Mouse (Mus musculus): ENCODE results near the gene P2ry12.
A peak's percentile ranks its signal among the peaks of the same experiment; 100 is the strongest.

P2ry12 gene

DNA sequence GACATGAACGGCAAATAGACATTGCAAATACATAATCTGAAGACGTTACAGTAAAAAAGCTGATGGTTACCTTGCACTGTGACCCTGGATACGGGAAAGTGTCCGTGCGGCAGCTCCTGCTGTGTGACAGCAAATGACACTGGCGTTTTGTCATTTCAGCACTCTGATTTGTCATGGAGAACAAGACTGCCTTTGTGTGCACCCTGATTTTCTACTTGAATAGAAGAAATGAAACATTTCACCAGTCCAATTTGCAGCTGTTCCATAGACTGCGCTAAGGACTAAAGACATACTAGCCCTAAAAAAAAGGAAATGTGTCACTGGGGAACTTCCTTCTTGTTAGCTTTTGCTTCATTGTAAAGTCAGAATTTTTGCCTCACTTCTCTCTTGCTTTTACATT is at the start of gene P2ry12:
Gene P2ry12 (minus strand): TSS at position 168 of the 400 bp plus-strand sequence.
- peak in 1 of 2 experiments; percentile 48 for DNase-seq (ENCODE audit: inconsistent age in 2 of 2, low spot score in 1 of 2)

DNA sequence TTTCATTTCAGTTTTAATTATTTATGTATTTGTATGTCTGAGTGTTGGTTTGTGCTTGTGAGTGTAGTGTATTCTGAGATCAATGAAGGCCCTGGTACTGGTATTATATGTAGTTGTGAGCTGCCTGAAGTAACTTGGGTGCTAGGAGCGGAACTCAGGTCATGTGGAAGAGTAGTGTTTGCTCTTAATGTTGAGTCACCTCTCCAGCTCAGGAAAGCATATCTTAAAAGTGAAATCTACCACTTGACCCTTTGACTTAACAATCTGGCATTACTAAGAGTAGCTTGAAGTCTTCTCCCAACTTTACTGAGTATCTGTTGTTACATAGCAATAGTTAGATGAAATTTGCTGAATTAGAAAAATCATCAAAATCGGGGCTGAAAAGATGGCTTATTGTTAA is 42.8 kb upstream of the P2ry12 start:
- no peak for DNase-seq (ENCODE audit: inconsistent age in 2 of 2, low spot score in 1 of 2)

GRCm38 (mm10) chr3:59304944-59305343 is 42.3 kb upstream of the P2ry12 start:
- no peak for DNase-seq (ENCODE audit: inconsistent age in 2 of 2, low spot score in 1 of 2)

DNA sequence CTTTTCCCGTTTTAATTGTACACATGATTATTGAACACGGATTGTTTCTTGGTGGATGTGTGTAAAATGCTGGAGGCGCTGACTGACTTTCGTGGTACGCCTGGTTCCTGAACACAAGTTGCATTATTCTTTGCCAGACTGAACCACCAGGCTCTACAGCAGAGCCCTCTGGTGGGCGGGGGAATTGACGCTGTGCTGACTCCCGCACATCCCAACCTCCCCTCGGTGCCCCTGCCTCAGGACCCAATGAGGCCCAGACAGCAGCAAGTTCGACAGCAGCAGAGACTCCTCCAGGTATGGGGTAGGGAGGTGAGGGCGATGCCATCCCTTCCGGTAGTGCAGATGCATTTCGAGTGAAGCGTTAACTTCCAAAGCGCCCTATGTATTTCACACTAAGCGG is 35.0 kb upstream of the P2ry12 start:
- no peak for DNase-seq (ENCODE audit: inconsistent age in 2 of 2, low spot score in 1 of 2)

- no peak for DNase-seq (ENCODE audit: inconsistent age in 2 of 2, low spot score in 1 of 2)
Measured at GRCm38 (mm10) chr3:59296563-59297130, 34.0 kb upstream of the P2ry12 start.

GRCm38 (mm10) chr3:59295699-59296562 is 33.3 kb upstream of the P2ry12 start:
- DNase-seq (ENCODE audit: inconsistent age in 2 of 2, low spot score in 1 of 2): no peak

DNA sequence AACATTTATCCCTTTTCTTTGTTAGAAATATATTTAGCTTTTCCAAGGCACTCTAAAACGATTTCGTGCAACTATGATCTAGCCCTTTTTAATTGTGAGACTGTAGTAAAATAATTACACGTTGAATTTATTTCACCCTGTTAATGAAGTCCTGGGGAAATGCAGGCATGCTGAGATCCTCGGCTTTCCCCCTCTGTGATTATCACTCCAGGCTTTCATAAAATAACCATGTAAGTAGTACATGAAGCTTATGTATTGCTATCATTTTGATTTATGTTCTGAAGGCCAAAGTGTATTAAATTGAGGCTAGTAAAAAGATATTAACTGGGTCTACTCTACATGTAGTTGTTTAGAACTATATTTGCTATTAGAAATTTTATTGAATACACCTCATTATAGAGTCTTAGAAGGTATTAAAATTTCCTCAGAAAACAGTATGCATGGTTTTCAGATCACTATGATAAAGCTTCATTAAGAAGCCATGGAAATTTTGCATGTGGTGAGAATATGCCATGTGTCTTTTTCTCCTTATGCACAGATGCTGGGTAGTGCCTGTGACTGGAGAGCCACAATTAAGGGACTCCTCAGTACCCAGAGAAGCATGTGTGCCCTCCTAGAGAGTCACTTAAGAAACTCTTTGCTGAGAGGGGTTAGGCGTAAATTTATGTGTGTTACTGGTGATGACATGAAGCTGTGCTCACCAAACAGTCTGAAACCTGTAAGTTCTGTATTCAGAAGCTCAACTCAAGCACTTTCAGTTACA is 30.9 kb upstream of the P2ry12 start:
- DNase-seq (ENCODE audit: inconsistent age in 2 of 2, low spot score in 1 of 2): no peak

DNA sequence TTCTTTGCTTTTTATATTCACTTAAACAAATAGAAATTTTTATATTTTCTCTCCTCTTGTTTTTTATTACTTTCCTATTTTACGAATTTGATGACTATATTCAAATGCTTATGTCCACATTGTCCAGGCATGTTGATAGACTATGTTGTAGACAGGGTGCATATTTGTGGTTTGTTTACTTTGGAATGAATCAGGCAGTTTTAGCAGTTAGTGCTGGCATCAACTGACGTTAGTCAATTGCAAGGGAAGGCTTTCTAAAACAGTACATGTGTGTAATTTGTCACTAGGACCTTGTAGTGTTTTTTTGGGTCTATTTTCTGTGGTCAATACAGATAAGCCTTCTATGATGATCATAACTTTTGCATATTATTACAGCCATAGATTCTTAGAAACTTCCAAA is 27.9 kb upstream of the P2ry12 start:
- no peak for DNase-seq (ENCODE audit: inconsistent age in 2 of 2, low spot score in 1 of 2)

DNA sequence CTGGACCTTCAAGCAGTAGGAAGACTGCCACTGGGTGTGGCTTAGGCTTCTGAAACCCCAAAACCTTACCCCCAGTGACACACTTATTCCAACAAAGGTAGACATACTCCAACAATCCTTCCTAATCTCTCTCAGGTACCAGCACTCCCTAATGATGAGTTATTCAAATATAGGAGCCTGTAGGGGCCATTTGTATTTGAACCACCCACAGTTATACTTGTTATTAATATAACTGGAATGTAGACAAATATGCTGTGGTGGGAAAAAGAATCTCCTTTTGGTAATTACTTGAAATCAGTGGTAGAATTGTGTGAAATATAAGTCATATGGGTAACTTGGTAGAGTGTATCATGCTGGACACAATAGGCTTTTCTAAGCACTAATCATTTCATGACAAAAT is 15.9 kb upstream of the P2ry12 start:
- DNase-seq (ENCODE audit: inconsistent age in 2 of 2, low spot score in 1 of 2): no peak

- no peak for DNase-seq (ENCODE audit: inconsistent age in 2 of 2, low spot score in 1 of 2)
Measured at GRCm38 (mm10) chr3:59278254-59278533, 15.5 kb upstream of the P2ry12 start.

DNA sequence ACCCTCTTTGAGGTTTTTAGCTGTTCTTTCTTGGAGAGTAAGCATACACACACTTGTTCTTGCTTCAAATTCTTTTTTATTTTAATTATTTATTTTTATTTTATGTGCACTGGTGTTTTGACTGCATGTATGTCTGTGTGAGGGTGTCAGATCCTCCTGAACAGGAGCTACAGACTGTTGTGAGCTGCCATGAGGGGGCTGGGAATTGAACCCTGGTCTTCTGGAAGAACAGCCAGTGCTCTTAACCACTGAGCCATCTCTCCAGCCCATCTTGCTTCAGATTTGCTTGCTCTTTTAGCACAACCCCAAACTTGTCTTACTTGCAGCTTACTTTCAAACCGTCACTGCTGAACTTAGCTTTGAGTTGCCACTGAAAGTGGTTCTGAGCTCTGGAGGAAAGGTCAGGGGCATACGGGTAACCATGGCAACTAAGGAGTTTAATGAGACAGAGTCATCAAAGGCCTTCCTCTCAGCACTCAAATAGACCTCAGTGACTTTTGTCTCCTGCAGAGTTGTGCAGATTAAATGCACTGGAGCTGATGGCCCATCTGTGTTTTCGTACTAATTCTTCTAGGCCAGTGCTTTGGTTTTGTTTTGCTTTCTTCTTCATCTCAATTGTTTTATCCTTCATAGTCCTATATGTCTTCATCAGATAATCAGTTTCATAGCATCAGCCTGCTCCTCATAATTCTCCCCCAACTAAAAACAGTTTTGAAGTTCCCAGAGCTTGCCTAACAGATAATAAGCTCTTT is 15.0 kb upstream of the P2ry12 start:
- peak; percentile 70 to 87 for DNase-seq (ENCODE audit: inconsistent age in 2 of 2, low spot score in 1 of 2)

- DNase-seq (ENCODE audit: inconsistent age in 2 of 2, low spot score in 1 of 2): no peak
Measured at GRCm38 (mm10) chr3:59270811-59271210, 8.1 kb upstream of the P2ry12 start.

DNA sequence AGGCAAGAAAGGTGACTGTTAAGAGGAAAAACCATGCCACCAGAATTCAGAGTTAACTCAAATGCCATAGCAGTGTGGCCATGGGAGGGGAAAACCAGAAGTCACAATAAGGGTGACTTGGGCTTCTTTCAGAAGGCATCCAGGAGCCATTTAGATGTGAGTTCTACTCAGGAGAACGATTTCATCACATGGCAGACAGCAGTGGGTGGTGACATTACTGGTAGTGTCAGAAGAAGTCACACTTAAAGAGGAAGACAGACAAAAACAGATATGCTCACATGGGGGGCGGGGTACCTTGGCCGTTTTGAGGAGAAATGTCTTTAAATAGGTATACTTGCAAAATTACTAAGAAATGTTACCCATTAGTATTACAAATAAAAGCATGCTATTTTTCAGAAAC is 1.3 kb upstream of the P2ry12 start:
- DNase-seq (ENCODE audit: inconsistent age in 2 of 2, low spot score in 1 of 2): no peak

- no peak for DNase-seq (ENCODE audit: inconsistent age in 2 of 2, low spot score in 1 of 2)
Measured at GRCm38 (mm10) chr3:59263417-59263816, 746 bp upstream of the P2ry12 start.

GRCm38 (mm10) chr3:59261709-59262472 is 780 bp downstream of the P2ry12 start:
- DNase-seq (ENCODE audit: inconsistent age in 2 of 2, low spot score in 1 of 2): peak in 1 of 2 experiments; percentile 62

GRCm38 (mm10) chr3:59260745-59261144 is 1.9 kb downstream of the P2ry12 start:
- DNase-seq (ENCODE audit: inconsistent age in 2 of 2, low spot score in 1 of 2): no peak

DNA sequence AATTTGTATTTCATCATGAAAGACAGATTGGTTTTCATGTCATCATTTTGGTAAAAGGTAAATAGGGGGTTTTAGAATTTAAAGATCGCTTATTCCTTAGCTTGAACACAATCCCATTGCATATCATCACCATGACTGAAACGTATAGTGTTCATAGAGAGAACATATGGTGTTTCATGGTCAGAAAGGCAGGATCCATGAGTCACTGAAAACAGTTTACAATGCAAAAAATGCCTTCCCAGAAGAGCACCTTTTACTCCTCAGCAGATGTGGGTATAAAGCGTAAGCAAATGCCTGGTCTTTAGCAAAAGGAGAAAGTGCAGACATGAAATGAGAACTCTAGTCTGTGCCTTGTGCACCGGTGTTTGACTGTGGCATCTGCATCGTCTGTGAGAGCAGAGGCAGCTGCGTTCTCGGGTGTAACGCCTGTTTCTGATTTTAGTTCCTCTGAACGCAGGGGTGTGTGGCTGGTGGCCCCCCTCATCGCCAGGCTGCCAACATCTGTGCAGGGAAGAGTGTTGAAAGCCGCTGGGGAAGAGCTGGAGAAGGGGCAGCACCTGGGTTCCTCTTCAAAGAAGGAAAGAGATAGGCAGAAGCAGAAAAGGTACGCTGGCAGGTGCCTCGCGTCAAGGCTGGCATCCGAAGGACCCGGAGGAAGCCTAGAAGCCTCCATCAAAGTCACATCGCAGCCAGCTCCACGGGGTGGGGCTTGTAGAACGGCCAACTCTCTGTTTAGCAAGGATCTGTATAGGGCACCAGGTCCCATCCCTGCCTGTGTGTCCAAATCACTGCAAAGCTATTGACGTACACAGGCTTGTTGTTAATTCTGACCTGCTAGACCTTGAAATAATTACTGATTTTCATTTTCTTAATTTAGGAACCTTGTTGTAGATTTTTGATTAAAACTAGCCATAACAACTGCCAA is 4.7 kb downstream of the P2ry12 start:
- DNase-seq (ENCODE audit: inconsistent age in 2 of 2, low spot score in 1 of 2): no peak

DNA sequence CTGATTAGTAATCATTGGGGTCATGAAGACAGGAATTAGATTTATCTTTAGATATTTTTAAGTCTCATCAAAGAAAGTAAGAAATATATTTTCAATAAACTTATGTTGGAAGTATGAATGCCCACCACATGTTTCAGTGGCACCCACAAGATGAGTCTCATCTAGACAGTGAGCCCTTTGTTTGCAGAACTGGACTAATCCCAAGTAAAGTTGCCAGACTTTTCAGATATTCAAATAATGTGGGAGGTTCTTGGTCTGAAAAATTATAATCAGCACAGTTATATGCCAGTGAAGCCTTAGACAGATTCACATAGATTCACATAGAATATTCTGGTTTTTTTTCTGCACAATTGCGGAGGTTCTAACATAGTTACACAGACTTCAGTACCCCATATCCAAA is 12.2 kb downstream of the P2ry12 start:
- DNase-seq (ENCODE audit: inconsistent age in 2 of 2, low spot score in 1 of 2): no peak

GRCm38 (mm10) chr3:59248031-59248430 is 14.6 kb downstream of the P2ry12 start:
- no peak for DNase-seq (ENCODE audit: inconsistent age in 2 of 2, low spot score in 1 of 2)

GRCm38 (mm10) chr3:59243384-59243783 is 19.3 kb downstream of the P2ry12 start:
- no peak for DNase-seq (ENCODE audit: inconsistent age in 2 of 2, low spot score in 1 of 2)
